Mouse (Mus musculus): ENCODE results near the gene Cdkl3. TPM values are rescaled to one million over a fixed set of nuclear protein-coding genes. Genes with fewer than 3 reads are reported as not detected.

Gene Cdkl3
- polyA plus RNA-seq, 1 experiment from 2014 or later, result 27.4 TPM

DNA sequence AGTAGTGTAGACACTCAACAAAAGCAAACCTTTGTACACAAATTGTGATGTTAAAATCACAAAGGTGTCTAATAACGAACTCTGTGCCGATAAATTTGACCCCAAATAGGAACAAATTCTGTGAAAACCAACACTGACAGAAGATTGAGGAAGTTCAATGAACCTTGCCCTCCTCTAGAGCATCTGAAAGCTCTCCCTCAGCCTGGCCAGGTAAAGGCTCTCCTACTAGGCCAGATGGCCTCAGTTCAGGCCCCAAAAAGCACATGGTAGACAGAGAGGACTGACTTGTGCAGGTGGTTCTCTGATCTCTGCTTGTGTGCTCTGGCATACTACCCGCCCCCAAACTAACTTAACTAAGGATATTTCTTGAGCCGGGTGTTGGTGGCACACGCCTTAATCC is 58.4 kb downstream of the Cdkl3 start:
- 95% methylated on average over 5 of the region's 5 CpGs for WGBS
- H3K9ac ChIP-seq (replicated peaks), result no peak overlapping the region
- H3K27me3 ChIP-seq (replicated peaks), result no peaks in the 10 kb centered on the region
- H3K4me2 ChIP-seq, result no peak overlapping the region
- no peak for ATAC-seq (ENCODE audit: low FRiP score)
- H3K36me3 ChIP-seq, result no peaks in the 10 kb centered on the region
- no peaks in the 10 kb centered on the region for H3K4me1 ChIP-seq
- H3K27ac ChIP-seq (replicated peaks), result no peak overlapping the region
- no peaks in the 10 kb centered on the region for H3K9me3 ChIP-seq (replicated peaks)
- no peak overlapping the region for H3K4me3 ChIP-seq (replicated peaks)

- Histone ChIP-seq H3K27ac (replicated peaks) (no peak overlapping the region), H3K9ac (replicated peaks) (no peak overlapping the region), H3K4me3 (replicated peaks) (no peak overlapping the region), H3K4me2 (no peak overlapping the region), H3K27me3 (replicated peaks) (no peaks in the 10 kb centered on the region), H3K9me3 (replicated peaks) (no peaks in the 10 kb centered on the region), H3K4me1 (no peaks in the 10 kb centered on the region), H3K36me3 (no peaks in the 10 kb centered on the region)
- 55% methylated on average over 3 of the region's 3 CpGs for WGBS
- ATAC-seq (ENCODE audit: low FRiP score), result no peak
Observed at GRCm38 (mm10) chr11:52064398-52064797, 60.4 kb downstream of the Cdkl3 start.

GRCm38 (mm10) chr11:52065841-52066240 is 61.8 kb downstream of the Cdkl3 start:
- Histone ChIP-seq H3K27me3 (replicated peaks) (no peaks in the 10 kb centered on the region), H3K4me2 (no peak overlapping the region), H3K36me3 (no peaks in the 10 kb centered on the region), H3K27ac (replicated peaks) (no peak overlapping the region), H3K9ac (replicated peaks) (no peak overlapping the region), H3K9me3 (replicated peaks) (no peaks in the 10 kb centered on the region), H3K4me1 (no peaks in the 10 kb centered on the region), H3K4me3 (replicated peaks) (no peak overlapping the region)
- ATAC-seq (ENCODE audit: low FRiP score), result no peak
- 7% methylated on average over 5 of the region's 5 CpGs for WGBS

DNA sequence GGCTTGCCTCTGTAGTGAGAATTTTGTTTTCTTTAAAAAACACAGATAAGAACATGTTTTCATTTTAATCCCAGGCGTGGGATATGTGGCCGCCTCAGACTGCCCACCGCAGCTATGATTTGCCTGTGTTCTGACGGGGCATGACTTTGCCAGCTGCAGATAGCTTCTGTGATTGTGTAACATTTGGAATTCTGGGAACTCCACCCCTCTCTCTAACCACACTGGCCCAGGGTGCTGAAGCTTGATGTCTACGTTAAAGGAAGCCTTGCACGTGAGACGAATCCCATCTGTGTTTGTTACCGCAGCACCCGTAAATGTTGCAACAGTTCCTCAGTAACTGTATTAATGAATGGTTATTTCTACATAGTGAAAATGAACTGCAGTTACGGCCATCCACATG is 67.7 kb downstream of the Cdkl3 start:
- ATAC-seq (ENCODE audit: low FRiP score), result no peak
- Histone ChIP-seq H3K36me3 (no peaks in the 10 kb centered on the region), H3K27me3 (replicated peaks) (no peaks in the 10 kb centered on the region), H3K9ac (replicated peaks) (no peak overlapping the region), H3K27ac (replicated peaks) (no peak overlapping the region), H3K4me2 (no peak overlapping the region), H3K4me3 (replicated peaks) (no peak overlapping the region), H3K4me1 (no peaks in the 10 kb centered on the region), H3K9me3 (replicated peaks) (no peaks in the 10 kb centered on the region)
- 83% methylated on average over 10 of the region's 10 CpGs for WGBS

- WGBS, result 83% methylated on average over 8 of the region's 8 CpGs
- H3K9ac ChIP-seq (replicated peaks), result no peak overlapping the region
- H3K27me3 ChIP-seq (replicated peaks), result no peaks in the 10 kb centered on the region
- H3K4me3 ChIP-seq (replicated peaks), result no peak overlapping the region
- no peaks in the 10 kb centered on the region for H3K36me3 ChIP-seq
- no peak overlapping the region for H3K27ac ChIP-seq (replicated peaks)
- H3K4me1 ChIP-seq, result no peaks in the 10 kb centered on the region
- no peak for ATAC-seq (ENCODE audit: low FRiP score)
- no peak overlapping the region for H3K4me2 ChIP-seq
- H3K9me3 ChIP-seq (replicated peaks), result no peaks in the 10 kb centered on the region
Observed at GRCm38 (mm10) chr11:52073528-52074170, 69.6 kb downstream of the Cdkl3 start.

GRCm38 (mm10) chr11:52074626-52075470 is 70.8 kb downstream of the Cdkl3 start:
- Histone ChIP-seq H3K4me1 (no peaks in the 10 kb centered on the region), H3K4me3 (replicated peaks) (no peak overlapping the region), H3K27ac (replicated peaks) (no peak overlapping the region), H3K9ac (replicated peaks) (no peak overlapping the region), H3K36me3 (no peaks in the 10 kb centered on the region), H3K9me3 (replicated peaks) (no peaks in the 10 kb centered on the region), H3K4me2 (no peak overlapping the region), H3K27me3 (replicated peaks) (no peaks in the 10 kb centered on the region)
- 86% methylated on average over 14 of the region's 14 CpGs for whole genome bisulfite sequencing
- no peak for ATAC-seq (ENCODE audit: low FRiP score)

DNA sequence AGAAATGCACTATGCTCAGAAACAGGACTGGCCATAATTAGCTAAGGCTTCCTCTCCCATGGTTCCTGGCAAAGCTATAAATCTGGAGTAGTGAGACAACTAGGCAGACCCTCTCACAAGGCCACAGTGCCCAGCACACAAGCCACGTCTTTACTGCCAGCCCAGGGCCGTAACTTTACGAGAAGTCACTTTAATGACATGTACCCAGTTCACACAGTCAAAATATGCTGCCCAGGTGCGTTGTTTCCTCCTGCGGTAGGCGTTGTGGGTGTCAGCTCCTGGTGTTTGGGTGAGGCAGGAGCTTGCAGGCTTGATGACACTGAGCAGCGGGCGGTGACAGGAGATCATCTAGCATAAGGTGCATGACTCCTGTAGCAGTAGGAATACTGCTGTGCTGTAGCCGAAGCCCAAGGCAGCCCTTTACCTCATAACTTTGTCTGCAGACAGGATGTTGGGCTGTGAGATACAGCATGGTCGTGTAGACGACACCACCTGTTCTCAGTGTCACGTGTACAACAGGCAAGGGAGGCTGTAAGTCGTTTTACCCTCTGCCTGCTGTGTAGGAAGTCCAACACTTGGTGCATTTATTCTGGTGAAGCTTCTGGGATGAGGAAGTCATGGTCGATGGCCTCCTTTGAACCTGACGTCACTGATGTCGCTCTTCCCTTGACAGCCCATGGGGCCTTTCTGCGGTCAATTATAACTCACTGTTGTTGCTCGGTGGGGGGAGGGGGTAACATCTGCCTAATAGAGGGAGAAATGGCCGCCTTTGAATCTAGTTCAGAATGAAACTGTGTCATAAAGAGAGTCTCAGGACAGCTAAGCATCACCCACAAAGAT is 72.0 kb downstream of the Cdkl3 start:
- Histone ChIP-seq H3K9ac (replicated peaks) (no peak overlapping the region), H3K27ac (replicated peaks) (no peak overlapping the region), H3K4me2 (no peak overlapping the region), H3K36me3 (no peaks in the 10 kb centered on the region), H3K4me1 (no peaks in the 10 kb centered on the region), H3K4me3 (replicated peaks) (no peak overlapping the region), H3K27me3 (replicated peaks) (no peaks in the 10 kb centered on the region), H3K9me3 (replicated peaks) (no peaks in the 10 kb centered on the region)
- no peak for ATAC-seq (ENCODE audit: low FRiP score)
- WGBS, result 59% methylated on average over 19 of the region's 19 CpGs

GRCm38 (mm10) chr11:52076742-52077352 is 72.8 kb downstream of the Cdkl3 start:
- no peak for ATAC-seq (ENCODE audit: low FRiP score)
- Histone ChIP-seq H3K9ac (replicated peaks) (no peak overlapping the region), H3K36me3 (no peaks in the 10 kb centered on the region), H3K9me3 (replicated peaks) (no peaks in the 10 kb centered on the region), H3K4me1 (no peaks in the 10 kb centered on the region), H3K27me3 (replicated peaks) (no peaks in the 10 kb centered on the region), H3K4me2 (no peak overlapping the region), H3K4me3 (replicated peaks) (no peak overlapping the region), H3K27ac (replicated peaks) (no peak overlapping the region)
- 90% methylated on average over 6 of the region's 6 CpGs for WGBS

DNA sequence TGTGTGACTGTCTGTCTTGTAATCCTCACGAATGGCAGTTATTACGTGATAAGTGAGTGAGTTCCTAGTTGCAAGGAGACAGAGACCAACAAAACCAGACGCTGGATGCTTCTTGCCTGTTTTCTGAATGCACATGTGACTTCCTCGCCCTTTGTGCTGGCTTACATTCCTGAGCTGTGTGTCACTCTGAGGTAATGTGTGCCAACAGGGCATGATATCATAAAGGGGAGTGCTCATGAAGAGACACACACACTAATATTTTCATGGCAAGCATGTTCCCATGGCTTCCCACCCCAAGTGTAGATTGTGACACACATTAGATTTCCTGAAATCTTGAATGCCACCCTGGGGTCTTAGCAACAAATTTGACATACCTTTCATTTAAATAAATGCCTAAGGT is 73.9 kb downstream of the Cdkl3 start:
- H3K27me3 ChIP-seq (replicated peaks), result no peaks in the 10 kb centered on the region
- H3K4me2 ChIP-seq, result no peak overlapping the region
- no peaks in the 10 kb centered on the region for H3K9me3 ChIP-seq (replicated peaks)
- H3K36me3 ChIP-seq, result no peaks in the 10 kb centered on the region
- H3K9ac ChIP-seq (replicated peaks), result no peak overlapping the region
- no peaks in the 10 kb centered on the region for H3K4me1 ChIP-seq
- ATAC-seq (ENCODE audit: low FRiP score), result no peak
- no peak overlapping the region for H3K4me3 ChIP-seq (replicated peaks)
- WGBS, result 88% methylated on average over 4 of the region's 4 CpGs
- no peak overlapping the region for H3K27ac ChIP-seq (replicated peaks)

DNA sequence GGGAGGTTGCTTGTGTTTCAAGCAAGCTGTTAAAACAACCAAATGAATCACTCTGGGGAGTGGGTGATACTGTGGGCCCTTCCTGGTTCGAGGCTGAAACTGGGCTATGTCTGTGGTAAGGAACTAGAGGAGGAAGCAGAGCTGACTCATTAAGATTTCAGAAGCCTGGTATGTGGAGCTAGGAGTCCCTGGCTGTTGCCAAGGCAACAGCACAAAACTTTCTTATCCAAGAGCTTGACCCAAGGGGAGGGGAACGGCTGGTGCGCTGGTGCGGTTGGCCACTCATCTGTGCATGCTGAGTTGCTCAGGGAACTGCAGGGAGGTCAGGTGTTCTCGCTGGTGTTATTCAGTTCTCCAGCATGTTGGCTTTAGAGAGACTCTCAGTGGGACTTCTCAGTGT is 76.0 kb downstream of the Cdkl3 start:
- H3K9ac ChIP-seq (replicated peaks), result no peak overlapping the region
- no peaks in the 10 kb centered on the region for H3K36me3 ChIP-seq
- no peaks in the 10 kb centered on the region for H3K4me1 ChIP-seq
- no peak for ATAC-seq (ENCODE audit: low FRiP score)
- H3K27ac ChIP-seq (replicated peaks), result no peak overlapping the region
- H3K27me3 ChIP-seq (replicated peaks), result no peaks in the 10 kb centered on the region
- H3K9me3 ChIP-seq (replicated peaks), result no peaks in the 10 kb centered on the region
- no peak overlapping the region for H3K4me2 ChIP-seq
- WGBS, result 19% methylated on average over 5 of the region's 5 CpGs
- no peak overlapping the region for H3K4me3 ChIP-seq (replicated peaks)

- no peaks in the 10 kb centered on the region for H3K27me3 ChIP-seq (replicated peaks)
- no peak for ATAC-seq (ENCODE audit: low FRiP score)
- no peak overlapping the region for H3K4me2 ChIP-seq
- H3K36me3 ChIP-seq, result no peaks in the 10 kb centered on the region
- no peak overlapping the region for H3K9ac ChIP-seq (replicated peaks)
- H3K4me3 ChIP-seq (replicated peaks), result no peak overlapping the region
- H3K27ac ChIP-seq (replicated peaks), result no peak overlapping the region
- no peaks in the 10 kb centered on the region for H3K4me1 ChIP-seq
- WGBS, result 91% methylated on average over 2 of the region's 2 CpGs
- no peaks in the 10 kb centered on the region for H3K9me3 ChIP-seq (replicated peaks)
Observed at GRCm38 (mm10) chr11:52080656-52081055, 76.6 kb downstream of the Cdkl3 start.
